Mouse (Mus musculus): ENCODE results near the gene Lrrc66. TPM values are rescaled to one million over a fixed set of nuclear protein-coding genes. Genes with fewer than 3 reads are reported as not detected.

The Lrrc66 gene
- polyA plus RNA-seq, 1 experiment from 2014 or later: not detected

DNA sequence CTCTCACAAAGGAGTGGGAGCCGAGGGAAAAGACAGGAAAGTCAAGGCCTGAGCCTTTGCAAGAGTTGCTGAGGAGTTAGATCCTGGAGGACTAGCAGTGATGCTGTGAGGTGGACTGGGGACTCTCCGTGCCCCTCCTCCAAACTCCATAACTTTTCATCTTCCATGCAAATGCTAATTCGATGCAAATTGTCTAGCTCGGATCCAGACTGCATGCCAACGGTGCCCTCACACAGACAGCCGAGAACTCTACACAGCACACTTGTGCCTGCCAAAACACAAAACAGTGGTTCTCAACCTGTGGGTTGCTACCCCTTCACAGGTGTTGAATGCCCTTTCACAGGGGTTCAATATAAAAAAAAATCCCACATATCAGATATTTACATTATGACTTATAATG, 27.8 kb downstream of the Lrrc66 start:
- WGBS (ENCODE audit: insufficient replicate concordance): 80% methylated on average over 6 of the region's 6 CpGs
- Histone ChIP-seq H3K9me3 (ENCODE audit: low read length) (no peaks in the 10 kb centered on the region), H3K27ac (ENCODE audit: low read depth) (no peak overlapping the region), H3K27me3 (ENCODE audit: insufficient read depth, low read length) (no peaks in the 10 kb centered on the region), H3K9ac (replicated peaks) (no peak overlapping the region), H3K4me1 (ENCODE audit: insufficient read depth) (no peaks in the 10 kb centered on the region), H3K4me3 (ENCODE audit: low read depth, low read length) (no peak overlapping the region), H3K4me2 (ENCODE audit: low read depth, low read length) (no peak overlapping the region), H3K36me3 (replicated peaks; ENCODE audit: insufficient read depth, low read length) (no peaks in the 10 kb centered on the region)
- DNase-seq (no peak), ATAC-seq (no peak)
- TF ChIP-seq EP300 (IDR thresholded peaks at IDR 0.05; ENCODE audit: low read depth) (no peak), CTCF (IDR thresholded peaks at IDR 0.05; ENCODE audit: low read depth) (no peak)

DNA sequence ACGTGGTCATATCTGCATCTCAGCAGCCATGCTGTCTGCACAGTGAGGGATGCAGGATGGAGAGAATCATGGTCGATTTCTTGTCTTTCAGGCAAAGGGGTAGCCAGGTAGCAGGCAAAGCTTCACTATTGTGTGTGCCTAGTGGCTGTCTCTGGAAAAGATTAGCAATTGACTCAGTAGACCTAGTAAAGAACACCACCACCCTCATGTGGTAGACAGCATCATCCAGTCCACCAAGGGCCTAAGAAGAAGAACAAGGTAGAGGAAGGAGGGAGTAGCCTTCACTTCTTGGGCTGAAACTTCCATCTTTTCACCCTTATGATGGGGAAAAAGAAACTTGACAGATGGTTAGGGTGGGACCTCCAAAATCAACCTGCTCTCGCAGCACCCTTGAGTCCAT, 29.5 kb downstream of the Lrrc66 start:
- Histone ChIP-seq H3K9me3 (ENCODE audit: low read length) (no peaks in the 10 kb centered on the region), H3K9ac (replicated peaks) (no peak overlapping the region), H3K27ac (ENCODE audit: low read depth) (no peak overlapping the region), H3K4me1 (ENCODE audit: insufficient read depth) (no peaks in the 10 kb centered on the region), H3K36me3 (replicated peaks; ENCODE audit: insufficient read depth, low read length) (no peaks in the 10 kb centered on the region), H3K4me3 (ENCODE audit: low read depth, low read length) (no peak overlapping the region), H3K4me2 (ENCODE audit: low read depth, low read length) (no peak overlapping the region), H3K27me3 (ENCODE audit: insufficient read depth, low read length) (no peaks in the 10 kb centered on the region)
- ATAC-seq (no peak), DNase-seq (no peak)
- TF ChIP-seq CTCF (IDR thresholded peaks at IDR 0.05; ENCODE audit: low read depth): no peak
- TF ChIP-seq EP300 (IDR thresholded peaks at IDR 0.05; ENCODE audit: low read depth): no peak
- WGBS (ENCODE audit: insufficient replicate concordance): 64% methylated on average over 3 of the region's 3 CpGs

- Histone ChIP-seq H3K4me2 (ENCODE audit: low read depth, low read length) (no peak overlapping the region), H3K27me3 (ENCODE audit: insufficient read depth, low read length) (no peaks in the 10 kb centered on the region), H3K9ac (replicated peaks) (no peak overlapping the region), H3K9me3 (ENCODE audit: low read length) (no peaks in the 10 kb centered on the region), H3K4me3 (ENCODE audit: low read depth, low read length) (no peak overlapping the region), H3K27ac (ENCODE audit: low read depth) (no peak overlapping the region), H3K36me3 (replicated peaks; ENCODE audit: insufficient read depth, low read length) (no peaks in the 10 kb centered on the region), H3K4me1 (ENCODE audit: insufficient read depth) (no peaks in the 10 kb centered on the region)
- no peak for ATAC-seq
- TF ChIP-seq CTCF (IDR thresholded peaks at IDR 0.05; ENCODE audit: low read depth) (no peak), EP300 (IDR thresholded peaks at IDR 0.05; ENCODE audit: low read depth) (no peak)
- WGBS (ENCODE audit: insufficient replicate concordance): 78% methylated on average over 8 of the region's 8 CpGs
- no peak for DNase-seq
Observed at GRCm38 (mm10) chr5:73601361-73601763, 31.0 kb downstream of the Lrrc66 start.

- Histone ChIP-seq H3K9me3 (ENCODE audit: low read length) (no peaks in the 10 kb centered on the region), H3K27me3 (ENCODE audit: insufficient read depth, low read length) (no peaks in the 10 kb centered on the region), H3K4me1 (ENCODE audit: insufficient read depth) (no peaks in the 10 kb centered on the region), H3K27ac (ENCODE audit: low read depth) (no peak overlapping the region), H3K9ac (replicated peaks) (no peak overlapping the region), H3K4me3 (ENCODE audit: low read depth, low read length) (no peak overlapping the region), H3K36me3 (replicated peaks; ENCODE audit: insufficient read depth, low read length) (no peaks in the 10 kb centered on the region), H3K4me2 (ENCODE audit: low read depth, low read length) (no peak overlapping the region)
- no peak for TF ChIP-seq EP300 (IDR thresholded peaks at IDR 0.05; ENCODE audit: low read depth)
- TF ChIP-seq CTCF (IDR thresholded peaks at IDR 0.05; ENCODE audit: low read depth): no peak
- DNase-seq (no peak), ATAC-seq (no peak)
- WGBS (ENCODE audit: insufficient replicate concordance): 58% methylated on average over 2 of the region's 2 CpGs
Observed at GRCm38 (mm10) chr5:73599991-73600390, 32.3 kb downstream of the Lrrc66 start.

- ATAC-seq: no peak
- Histone ChIP-seq H3K4me3 (ENCODE audit: low read depth, low read length) (no peak overlapping the region), H3K9me3 (ENCODE audit: low read length) (no peaks in the 10 kb centered on the region), H3K4me2 (ENCODE audit: low read depth, low read length) (no peak overlapping the region), H3K4me1 (ENCODE audit: insufficient read depth) (no peaks in the 10 kb centered on the region), H3K27ac (ENCODE audit: low read depth) (no peak overlapping the region), H3K9ac (replicated peaks) (no peak overlapping the region), H3K36me3 (replicated peaks; ENCODE audit: insufficient read depth, low read length) (no peaks in the 10 kb centered on the region), H3K27me3 (ENCODE audit: insufficient read depth, low read length) (no peaks in the 10 kb centered on the region)
- WGBS (ENCODE audit: insufficient replicate concordance): 52% methylated on average over 5 of the region's 5 CpGs
- no peak for TF ChIP-seq EP300 (IDR thresholded peaks at IDR 0.05; ENCODE audit: low read depth)
- TF ChIP-seq CTCF (IDR thresholded peaks at IDR 0.05; ENCODE audit: low read depth): no peak
- no peak for DNase-seq
Observed at GRCm38 (mm10) chr5:73598943-73599695, 33.2 kb downstream of the Lrrc66 start.

DNA sequence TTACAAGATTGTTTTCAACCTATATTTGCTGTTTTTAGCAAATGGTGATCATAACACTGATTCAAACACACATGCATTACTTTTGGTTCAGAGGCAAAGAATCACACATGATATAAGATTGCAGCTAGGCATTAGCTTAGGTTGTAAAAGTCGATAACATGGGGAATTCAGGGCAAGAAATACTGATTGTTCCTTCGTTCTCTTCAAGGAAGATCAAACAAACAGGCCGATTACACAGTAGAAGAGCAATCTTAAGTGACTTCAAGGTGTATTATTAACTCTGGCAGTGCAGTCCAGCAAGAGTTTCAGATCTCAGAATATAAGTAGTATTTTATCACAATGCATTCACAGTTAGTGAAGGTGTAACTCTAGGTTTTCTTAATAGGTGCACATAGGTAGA, 45.2 kb downstream of the Lrrc66 start:
- DNase-seq (no peak), ATAC-seq (no peak)
- no peak overlapping the region for H3K4me3 ChIP-seq (ENCODE audit: low read depth, low read length)
- WGBS (ENCODE audit: insufficient replicate concordance): 65% methylated on average over 3 of the region's 3 CpGs
- no peaks in the 10 kb centered on the region for H3K27me3 ChIP-seq (ENCODE audit: insufficient read depth, low read length)
- no peaks in the 10 kb centered on the region for H3K9me3 ChIP-seq (ENCODE audit: low read length)
- no peaks in the 10 kb centered on the region for H3K4me1 ChIP-seq (ENCODE audit: insufficient read depth)
- no peak overlapping the region for H3K4me2 ChIP-seq (ENCODE audit: low read depth, low read length)
- no peak overlapping the region for H3K9ac ChIP-seq (replicated peaks)
- H3K27ac ChIP-seq (ENCODE audit: low read depth): no peak overlapping the region
- H3K36me3 ChIP-seq (replicated peaks; ENCODE audit: insufficient read depth, low read length): no peaks in the 10 kb centered on the region
- TF ChIP-seq EP300 (IDR thresholded peaks at IDR 0.05; ENCODE audit: low read depth): no peak
- no peak for TF ChIP-seq CTCF (IDR thresholded peaks at IDR 0.05; ENCODE audit: low read depth)

All from liver, postnatal 0 days (tissue).